Mouse (Mus musculus) gastrocnemius, postnatal 14 days (tissue): ENCODE results near the gene Slc7a8. TPM values are rescaled to one million over a fixed set of nuclear protein-coding genes. Genes with fewer than 3 reads are reported as not detected.

Experiments used
- DNase-seq: peaks from one replicate; pipeline ENCODE4 v3.0.0; 2021; ENCODE audit warnings: mixed read lengths
- intact Hi-C: fragments of 180-260 bp; cut with DNase I; formaldehyde crosslinking; loops from one replicate; pipeline ENCODE4 v1.15.1; 2025; ENCODE audit warnings: low total_unique reads
- total RNA-seq, 2 experiments: library from RNA; stranded (reverse); gene quantifications; 2 replicates each; pipeline ENCODE4 v1.2.3; 2021

The Slc7a8 gene
- total RNA-seq, 2 experiments from 2014 or later = 7.5 to 18.5 TPM

GRCm38 (mm10) chr14:54712861-54713260, 68.9 kb downstream of the Slc7a8 start:
- intact Hi-C loops = loop anchor here (5.0 kb wide), 1 partner anchor 114 kb away; no protein-coding TSS in a partner anchor
- DNase-seq = no peak

- intact Hi-C loops = loop anchor here (5.0 kb wide), 1 partner anchor 115 kb away; no protein-coding TSS in a partner anchor
- DNase-seq = no peak
Observed at GRCm38 (mm10) chr14:54712074-54712473, 69.7 kb downstream of the Slc7a8 start, which contains the start of gene Cebpe. Gene Cebpe (minus strand): TSS chr14:54712174.

GRCm38 (mm10) chr14:54709054-54709453, 72.7 kb downstream of the Slc7a8 start:
- no peak for DNase-seq
- intact Hi-C loops = no loop called here

GRCm38 (mm10) chr14:54706589-54707320, 75.0 kb downstream of the Slc7a8 start:
- intact Hi-C loops = no loop called here
- DNase-seq = no peak

GRCm38 (mm10) chr14:54705844-54706243, 75.9 kb downstream of the Slc7a8 start:
- no peak for DNase-seq
- intact Hi-C loops = no loop called here

- intact Hi-C loops = loop anchor here (5.0 kb wide), 1 partner anchor 51 kb away; no protein-coding TSS in a partner anchor
- no peak for DNase-seq
Observed at GRCm38 (mm10) chr14:54703207-54703606, 78.5 kb downstream of the Slc7a8 start.

GRCm38 (mm10) chr14:54701298-54701697, 80.4 kb downstream of the Slc7a8 start:
- peak; percentile 80 for DNase-seq
- intact Hi-C loops = loop anchor here (5.0 kb wide), 1 partner anchor 49 kb away; no protein-coding TSS in a partner anchor

- intact Hi-C loops = no loop called here
- no peak for DNase-seq
Observed at GRCm38 (mm10) chr14:54699586-54699985, 82.2 kb downstream of the Slc7a8 start.

- intact Hi-C loops = no loop called here
- no peak for DNase-seq
Observed at GRCm38 (mm10) chr14:54698733-54699132, 83.0 kb downstream of the Slc7a8 start, which contains the start of gene Gm29776. Gene Gm29776 (minus strand): TSS chr14:54698833.

GRCm38 (mm10) chr14:54696752-54697151, 85.0 kb downstream of the Slc7a8 start:
- intact Hi-C loops = no loop called here
- no peak for DNase-seq

GRCm38 (mm10) chr14:54695042-54695441, 86.7 kb downstream of the Slc7a8 start:
- intact Hi-C loops = no loop called here
- no peak for DNase-seq

- intact Hi-C loops = no loop called here
- no peak for DNase-seq
Observed at GRCm38 (mm10) chr14:54687251-54687650, 94.5 kb downstream of the Slc7a8 start.

- intact Hi-C loops = no loop called here
- peak; percentile 100 for DNase-seq
Observed at GRCm38 (mm10) chr14:54686522-54687143, 95.1 kb downstream of the Slc7a8 start, which contains the start of gene Acin1. Gene Acin1 (minus strand): TSS chr14:54686931.

GRCm38 (mm10) chr14:54686063-54686521, 95.7 kb downstream of the Slc7a8 start, which contains the start of gene 1700123O20Rik:
Gene 1700123O20Rik (plus strand): TSS chr14:54686216.
- intact Hi-C loops = no loop called here
- peak; percentile 76 for DNase-seq

- DNase-seq = no peak
- intact Hi-C loops = no loop called here
Observed at GRCm38 (mm10) chr14:54685471-54685870, 96.3 kb downstream of the Slc7a8 start.

- no peak for DNase-seq
- intact Hi-C loops = no loop called here
Observed at GRCm38 (mm10) chr14:54682396-54682795, 99.3 kb downstream of the Slc7a8 start.

- DNase-seq = no peak
- intact Hi-C loops = no loop called here
Observed at GRCm38 (mm10) chr14:54678657-54679304, 103.0 kb downstream of the Slc7a8 start.

- no peak for DNase-seq
- intact Hi-C loops = no loop called here
Observed at GRCm38 (mm10) chr14:54676290-54676689, 105.5 kb downstream of the Slc7a8 start.

GRCm38 (mm10) chr14:54674317-54674716, 107.4 kb downstream of the Slc7a8 start:
- intact Hi-C loops = no loop called here
- DNase-seq = no peak
